Mouse (Mus musculus) kidney, adult 18-20 months (tissue): ENCODE results near the gene Ptgfrn.

Source experiments
- DNase-seq: peaks from one replicate; pipeline ENCODE4 v3.0.0; 2021

Ptgfrn gene

GRCm38 (mm10) chr3:101033644-101034043, 76.4 kb downstream of the Ptgfrn start:
- no peak for DNase-seq

GRCm38 (mm10) chr3:101031456-101032142, 78.5 kb downstream of the Ptgfrn start:
- no peak for DNase-seq

- no peak for DNase-seq
Observed at GRCm38 (mm10) chr3:101030630-101031029, 79.4 kb downstream of the Ptgfrn start.

GRCm38 (mm10) chr3:101029339-101029738, 80.7 kb downstream of the Ptgfrn start, which contains the start of gene Cd101:
Gene Cd101, minus strand, starts transcription at chr3:101029556.
- DNase-seq, result no peak

GRCm38 (mm10) chr3:101026741-101027140, 83.3 kb downstream of the Ptgfrn start:
- DNase-seq, result no peak

- DNase-seq, result no peak
Observed at GRCm38 (mm10) chr3:101022967-101023366, 87.1 kb downstream of the Ptgfrn start.

- DNase-seq, result no peak
Observed at GRCm38 (mm10) chr3:101021481-101022051, 88.5 kb downstream of the Ptgfrn start.

- no peak for DNase-seq
Observed at GRCm38 (mm10) chr3:101021073-101021472, 89.0 kb downstream of the Ptgfrn start.

- DNase-seq, result no peak
Observed at GRCm38 (mm10) chr3:101018494-101018893, 91.6 kb downstream of the Ptgfrn start.

- no peak for DNase-seq
Observed at GRCm38 (mm10) chr3:101016050-101016449, 94.0 kb downstream of the Ptgfrn start.

- DNase-seq, result no peak
Observed at GRCm38 (mm10) chr3:101015254-101015653, 94.8 kb downstream of the Ptgfrn start.

GRCm38 (mm10) chr3:101013536-101013935, 96.5 kb downstream of the Ptgfrn start:
- DNase-seq, result no peak

GRCm38 (mm10) chr3:101013005-101013404, 97.1 kb downstream of the Ptgfrn start:
- no peak for DNase-seq

- no peak for DNase-seq
Observed at GRCm38 (mm10) chr3:101012597-101012996, 97.5 kb downstream of the Ptgfrn start.

GRCm38 (mm10) chr3:101012131-101012571, 97.9 kb downstream of the Ptgfrn start:
- no peak for DNase-seq

GRCm38 (mm10) chr3:101011203-101011600, 98.9 kb downstream of the Ptgfrn start:
- DNase-seq, result no peak

GRCm38 (mm10) chr3:101010589-101011202, 99.4 kb downstream of the Ptgfrn start:
- no peak for DNase-seq

- no peak for DNase-seq
Observed at GRCm38 (mm10) chr3:101007112-101007782, 102.8 kb downstream of the Ptgfrn start.

GRCm38 (mm10) chr3:101005392-101005791, 104.7 kb downstream of the Ptgfrn start:
- DNase-seq, result no peak

- no peak for DNase-seq
Observed at GRCm38 (mm10) chr3:101003575-101004356, 106.3 kb downstream of the Ptgfrn start.

GRCm38 (mm10) chr3:100999732-101000131, 110.3 kb downstream of the Ptgfrn start:
- DNase-seq, result no peak

- DNase-seq, result peak; percentile 70
Observed at GRCm38 (mm10) chr3:100998904-100999340, 111.2 kb downstream of the Ptgfrn start.
